Mouse (Mus musculus) lung, adult 2 months (tissue): ENCODE data around the gene Sult6b2.

Experiments
- CTCF ChIP-seq: fragments of 200-500 bp; IDR thresholded peaks from 2 replicates; pipeline ENCODE4 v1.5.1; 2011; ENCODE audit warnings: mild to moderate bottlenecking, low read length, control low read depth; ENCODE audit not compliant: insufficient read depth
- POLR2A ChIP-seq: fragments of 200-500 bp; IDR thresholded peaks from 2 replicates; pipeline ENCODE4 v1.6.1; 2011; ENCODE audit warnings: low read depth, mild to moderate bottlenecking, control low read depth, low read length, borderline replicate concordance; ENCODE audit errors: extremely low read depth

GRCm38 (mm10) chr6:142797996-142798395 is 6.3 kb downstream of the Sult6b2 start:
- TF ChIP-seq CTCF (no peak), POLR2A (no peak)
